Mouse (Mus musculus) midbrain, embryonic 15.5 days (tissue): Measurements from ENCODE around the gene Amd1. TPM values are rescaled to one million over a fixed set of nuclear protein-coding genes. Genes with fewer than 3 reads are reported as not detected.

Experiments
- ATAC-seq: fragments of 200-750 bp; cut with Nextera tagmentation; replicated peaks from 2 replicates; pipeline ENCODE4 v1.8.0; 2017; ENCODE audit warnings: moderate TSS enrichment
- H3K27ac ChIP-seq: fragments of 300-500 bp; sonication (generic); 2 replicates; pipeline ENCODE4 v1.5.1; 2015; ENCODE audit warnings: mild to moderate bottlenecking, inconsistent platforms
- H3K27me3 ChIP-seq: fragments of 300-500 bp; sonication (generic); replicated peaks from 2 replicates; pipeline ENCODE4 v1.6.1; 2015; ENCODE audit warnings: inconsistent platforms
- H3K36me3 ChIP-seq: fragments of 300-500 bp; sonication (generic); replicated peaks from 2 replicates; pipeline ENCODE4 v1.6.1; 2015; ENCODE audit warnings: inconsistent platforms
- H3K4me1 ChIP-seq: fragments of 300-500 bp; sonication (generic); 2 replicates; pipeline ENCODE4 v1.6.1; 2015; ENCODE audit warnings: inconsistent platforms
- H3K4me2 ChIP-seq: fragments of 300-500 bp; sonication (generic); 2 replicates; pipeline ENCODE4 v1.6.1; 2015; ENCODE audit warnings: inconsistent platforms, mild to moderate bottlenecking, moderate library complexity
- H3K4me3 ChIP-seq: fragments of 300-500 bp; sonication (generic); 2 replicates; pipeline ENCODE4 v1.5.1; 2015; ENCODE audit warnings: mild to moderate bottlenecking, inconsistent platforms
- H3K9ac ChIP-seq: fragments of 300-500 bp; sonication (generic); 2 replicates; pipeline ENCODE4 v1.6.1; 2015; ENCODE audit warnings: mild to moderate bottlenecking, inconsistent platforms
- H3K9me3 ChIP-seq: fragments of 300-500 bp; sonication (generic); 2 replicates; pipeline ENCODE4 v1.6.1; 2016; ENCODE audit warnings: inconsistent platforms
- WGBS: fragments of 180-500 bp; shearing (Covaris S2); methylation state at CpG from one replicate; pipeline ENCODE4 v1.1.7; 2015; ENCODE audit warnings: mixed read lengths; 5-methylcytosine and 5-hydroxymethylcytosine counted together
- polyA plus RNA-seq: library from polyadenylated mRNA; unstranded; fragments of >200 nt; fragmentation: Nextera tagmentation; extraction: Ambion mirVana; gene quantifications from 2 replicates; pipeline ENCODE4 v1.2.1, GENCODE M21; 2015

Amd1 gene
- polyA plus RNA-seq, 1 experiment from 2014 or later: 42.1 TPM

- Histone ChIP-seq H3K36me3 (peaks cover 2% of the 10 kb centered on the region; the same call in 1 of the 2 replicates), H3K4me2 (no peak overlapping the region), H3K9me3 (no peaks in the 10 kb centered on the region), H3K9ac (no peak overlapping the region), H3K27ac (no peak overlapping the region), H3K27me3 (no peaks in the 10 kb centered on the region), H3K4me1 (no peaks in the 10 kb centered on the region), H3K4me3 (no peak overlapping the region)
- ATAC-seq: no peak
- 72% methylated on average over 1 of the region's 1 CpGs for WGBS
Measured at GRCm38 (mm10) chr10:40285571-40285970, 16.4 kb downstream of the Amd1 start.

GRCm38 (mm10) chr10:40284997-40285396 is 17.0 kb downstream of the Amd1 start:
- Histone ChIP-seq H3K4me1 (no peaks in the 10 kb centered on the region), H3K4me2 (no peak overlapping the region), H3K9me3 (no peaks in the 10 kb centered on the region), H3K4me3 (no peak overlapping the region), H3K9ac (no peak overlapping the region), H3K36me3 (no peaks in the 10 kb centered on the region; the same call in 1 of the 2 replicates), H3K27ac (no peak overlapping the region), H3K27me3 (no peaks in the 10 kb centered on the region)
- ATAC-seq: no peak
- WGBS: 93% methylated on average over 3 of the region's 3 CpGs

GRCm38 (mm10) chr10:40284179-40284831 is 17.7 kb downstream of the Amd1 start:
- ATAC-seq: peak; percentile 56
- H3K9ac ChIP-seq: no peak overlapping the region
- 75% methylated on average over 10 of the region's 10 CpGs for WGBS
- H3K4me2 ChIP-seq: no peak overlapping the region
- no peaks in the 10 kb centered on the region; the same call in 1 of the 2 replicates for H3K36me3 ChIP-seq
- no peak overlapping the region for H3K27ac ChIP-seq
- no peaks in the 10 kb centered on the region for H3K9me3 ChIP-seq
- H3K4me3 ChIP-seq: no peak overlapping the region
- H3K27me3 ChIP-seq: no peaks in the 10 kb centered on the region
- no peaks in the 10 kb centered on the region for H3K4me1 ChIP-seq

GRCm38 (mm10) chr10:40283636-40284035 is 18.4 kb downstream of the Amd1 start:
- no peaks in the 10 kb centered on the region for H3K27me3 ChIP-seq
- H3K27ac ChIP-seq: no peak overlapping the region
- ATAC-seq: no peak
- no peaks in the 10 kb centered on the region; the same call in 1 of the 2 replicates for H3K36me3 ChIP-seq
- H3K4me1 ChIP-seq: no peaks in the 10 kb centered on the region
- no peaks in the 10 kb centered on the region for H3K9me3 ChIP-seq
- 93% methylated on average over 9 of the region's 9 CpGs for WGBS
- H3K9ac ChIP-seq: no peak overlapping the region
- H3K4me2 ChIP-seq: no peak overlapping the region
- no peak overlapping the region for H3K4me3 ChIP-seq

GRCm38 (mm10) chr10:40281565-40281964 is 20.4 kb downstream of the Amd1 start:
- Histone ChIP-seq H3K36me3 (no peaks in the 10 kb centered on the region), H3K9me3 (no peaks in the 10 kb centered on the region), H3K4me2 (no peak overlapping the region), H3K9ac (no peak overlapping the region), H3K4me1 (no peaks in the 10 kb centered on the region), H3K4me3 (no peak overlapping the region), H3K27ac (no peak overlapping the region), H3K27me3 (no peaks in the 10 kb centered on the region)
- no peak for ATAC-seq
- 98% methylated on average over 2 of the region's 2 CpGs for WGBS

GRCm38 (mm10) chr10:40278317-40278716 is 23.7 kb downstream of the Amd1 start:
- H3K9me3 ChIP-seq: no peaks in the 10 kb centered on the region
- no peak overlapping the region for H3K27ac ChIP-seq
- no peak overlapping the region for H3K9ac ChIP-seq
- no peaks in the 10 kb centered on the region for H3K36me3 ChIP-seq
- H3K4me3 ChIP-seq: no peak overlapping the region
- no peaks in the 10 kb centered on the region for H3K4me1 ChIP-seq
- WGBS: 75% methylated on average over 5 of the region's 5 CpGs
- H3K4me2 ChIP-seq: no peak overlapping the region
- ATAC-seq: no peak
- no peaks in the 10 kb centered on the region for H3K27me3 ChIP-seq

GRCm38 (mm10) chr10:40275991-40276390 is 26.0 kb downstream of the Amd1 start:
- H3K9ac ChIP-seq: no peak overlapping the region
- 85% methylated on average over 7 of the region's 7 CpGs for WGBS
- no peak for ATAC-seq

GRCm38 (mm10) chr10:40273938-40274337 is 28.0 kb downstream of the Amd1 start:
- no peaks in the 10 kb centered on the region for H3K27me3 ChIP-seq
- H3K9me3 ChIP-seq: no peaks in the 10 kb centered on the region
- H3K27ac ChIP-seq: no peak overlapping the region
- H3K9ac ChIP-seq: no peak overlapping the region
- H3K4me2 ChIP-seq: no peak overlapping the region
- no peaks in the 10 kb centered on the region for H3K36me3 ChIP-seq
- no peak for ATAC-seq
- no peaks in the 10 kb centered on the region for H3K4me1 ChIP-seq
- H3K4me3 ChIP-seq: no peak overlapping the region
- WGBS: 91% methylated on average over 5 of the region's 5 CpGs

More at GRCm38 (mm10) chr10:40275991-40276390, 26.0 kb downstream of the Amd1 start:
- Histone ChIP-seq H3K36me3 (no peaks in the 10 kb centered on the region), H3K27me3 (no peaks in the 10 kb centered on the region), H3K4me1 (no peaks in the 10 kb centered on the region), H3K4me2 (no peak overlapping the region), H3K4me3 (no peak overlapping the region), H3K27ac (no peak overlapping the region), H3K9me3 (no peaks in the 10 kb centered on the region)

GRCm38 (mm10) chr10:40271216-40271615 is 30.8 kb downstream of the Amd1 start:
- WGBS: 77% methylated on average over 3 of the region's 3 CpGs

GRCm38 (mm10) chr10:40264920-40265319 is 37.1 kb downstream of the Amd1 start:
- H3K27ac ChIP-seq: no peak overlapping the region
- no peak for ATAC-seq
- H3K4me3 ChIP-seq: no peak overlapping the region
- no peak overlapping the region for H3K4me2 ChIP-seq
- H3K4me1 ChIP-seq: no peaks in the 10 kb centered on the region
- 85% methylated on average over 3 of the region's 3 CpGs for WGBS
- H3K9ac ChIP-seq: no peak overlapping the region
- no peaks in the 10 kb centered on the region for H3K36me3 ChIP-seq
- H3K9me3 ChIP-seq: no peaks in the 10 kb centered on the region
- no peaks in the 10 kb centered on the region for H3K27me3 ChIP-seq

More at GRCm38 (mm10) chr10:40271216-40271615, 30.8 kb downstream of the Amd1 start:
- no peak overlapping the region for H3K4me3 ChIP-seq
- no peak overlapping the region for H3K4me2 ChIP-seq
- H3K27ac ChIP-seq: no peak overlapping the region
- no peak overlapping the region for H3K9ac ChIP-seq
- H3K27me3 ChIP-seq: no peaks in the 10 kb centered on the region
- no peak for ATAC-seq
- H3K4me1 ChIP-seq: no peaks in the 10 kb centered on the region
- no peaks in the 10 kb centered on the region for H3K36me3 ChIP-seq
- H3K9me3 ChIP-seq: no peaks in the 10 kb centered on the region

- no peak for ATAC-seq
- no peaks in the 10 kb centered on the region for H3K9me3 ChIP-seq
- no peak overlapping the region for H3K9ac ChIP-seq
- 77% methylated on average over 4 of the region's 4 CpGs for WGBS
- no peaks in the 10 kb centered on the region for H3K36me3 ChIP-seq
- no peak overlapping the region for H3K4me2 ChIP-seq
- H3K4me1 ChIP-seq: peaks cover 2% of the 10 kb centered on the region; the same call in 1 of the 2 replicates
- H3K27ac ChIP-seq: no peak overlapping the region
- no peak overlapping the region for H3K4me3 ChIP-seq
- H3K27me3 ChIP-seq: no peaks in the 10 kb centered on the region
Measured at GRCm38 (mm10) chr10:40263691-40264090, 38.3 kb downstream of the Amd1 start.

GRCm38 (mm10) chr10:40262200-40262599 is 39.8 kb downstream of the Amd1 start:
- Histone ChIP-seq H3K9ac (no peak overlapping the region), H3K4me3 (no peak overlapping the region), H3K9me3 (no peaks in the 10 kb centered on the region), H3K27me3 (no peaks in the 10 kb centered on the region), H3K4me2 (no peak overlapping the region), H3K36me3 (no peaks in the 10 kb centered on the region), H3K4me1 (peaks cover 5% of the 10 kb centered on the region; the same call in 1 of the 2 replicates), H3K27ac (no peak overlapping the region)
- 94% methylated on average over 6 of the region's 6 CpGs for WGBS
- no peak for ATAC-seq

- no peak overlapping the region for H3K9ac ChIP-seq
- no peak overlapping the region for H3K27ac ChIP-seq
- H3K4me1 ChIP-seq: peaks cover 13% of the 10 kb centered on the region
- no peak overlapping the region for H3K4me3 ChIP-seq
- H3K4me2 ChIP-seq: no peak overlapping the region
- H3K36me3 ChIP-seq: no peaks in the 10 kb centered on the region
- ATAC-seq: no peak
- no peaks in the 10 kb centered on the region for H3K27me3 ChIP-seq
- H3K9me3 ChIP-seq: no peaks in the 10 kb centered on the region
- WGBS: 59% methylated on average over 5 of the region's 5 CpGs
Measured at GRCm38 (mm10) chr10:40260305-40260704, 41.7 kb downstream of the Amd1 start.
